Mouse (Mus musculus) midbrain, embryonic 12.5 days (tissue): ENCODE measurements around the gene Tha1. TPM values are rescaled to one million over a fixed set of nuclear protein-coding genes. Genes with fewer than 3 reads are reported as not detected.

ENCODE experiments used
- ATAC-seq: fragments of 200-750 bp; cut with Nextera tagmentation; 2 replicates; pipeline ENCODE4 v1.8.0; 2017; ENCODE audit warnings: low read depth, moderate TSS enrichment, moderate library complexity; ENCODE audit not compliant: low FRiP score
- H3K27ac ChIP-seq: fragments of 300-500 bp; sonication (generic); replicated peaks from 2 replicates; pipeline ENCODE4 v1.5.1; 2016; ENCODE audit warnings: mild to moderate bottlenecking
- H3K27me3 ChIP-seq: fragments of 300-500 bp; sonication (generic); 2 replicates; pipeline ENCODE4 v1.6.1; 2016; ENCODE audit warnings: mild to moderate bottlenecking
- H3K36me3 ChIP-seq: fragments of 300-500 bp; sonication (generic); 2 replicates; pipeline ENCODE4 v1.6.1; 2016
- H3K4me1 ChIP-seq: fragments of 300-500 bp; sonication (generic); 2 replicates; pipeline ENCODE4 v1.6.1; 2016
- H3K4me2 ChIP-seq: fragments of 300-500 bp; sonication (generic); replicated peaks from 2 replicates; pipeline ENCODE4 v1.6.1; 2016; ENCODE audit warnings: mild to moderate bottlenecking, moderate library complexity
- H3K4me3 ChIP-seq: fragments of 300-500 bp; sonication (generic); 2 replicates; pipeline ENCODE4 v1.5.1; 2016; ENCODE audit warnings: mild to moderate bottlenecking
- H3K9ac ChIP-seq: fragments of 300-500 bp; sonication (generic); replicated peaks from 2 replicates; pipeline ENCODE4 v1.6.1; 2016; ENCODE audit warnings: mild to moderate bottlenecking, moderate library complexity
- H3K9me3 ChIP-seq: fragments of 300-500 bp; sonication (generic); 2 replicates; pipeline ENCODE4 v1.6.1; 2016; ENCODE audit warnings: mild to moderate bottlenecking
- WGBS: fragments of 180-500 bp; shearing (Covaris S2); methylation state at CpG from one replicate; pipeline ENCODE4 v1.1.7; 2016; 5-methylcytosine and 5-hydroxymethylcytosine counted together
- polyA plus RNA-seq: library from polyadenylated mRNA; unstranded; fragments of >200 nt; fragmentation: Nextera tagmentation; extraction: Ambion mirVana; gene quantifications from 2 replicates; pipeline ENCODE4 v1.2.1, GENCODE M21; 2016

Gene Tha1
- polyA plus RNA-seq, 1 experiment from 2014 or later: 3.1 TPM

GRCm38 (mm10) chr11:117819095-117819494 is 54.2 kb downstream of the Tha1 start:
- Histone ChIP-seq H3K4me2 (no peak overlapping the region), H3K4me3 (no peak overlapping the region), H3K9ac (no peak overlapping the region), H3K4me1 (peaks cover 14% of the 10 kb centered on the region), H3K9me3 (no peaks in the 10 kb centered on the region), H3K36me3 (peaks cover 70% of the 10 kb centered on the region), H3K27ac (no peak overlapping the region), H3K27me3 (no peaks in the 10 kb centered on the region)
- ATAC-seq: no peak
- 76% methylated on average over 8 of the region's 8 CpGs for WGBS

Other genes with a start within 250 kb of the Tha1 start
- 24.3 and 26.4 TPM in 2 replicates for gene Tnrc6c, start 219.2 kb downstream of the Tha1 start, polyA plus RNA-seq
- gene Tmc8, start 91.4 kb downstream of the Tha1 start, polyA plus RNA-seq: 0.37 and 0.92 TPM in 2 replicates
- 6.5 and 6.6 TPM in 2 replicates for gene Tmc6, start 91.3 kb downstream of the Tha1 start, polyA plus RNA-seq
- gene 6030468B19Rik, start 75.8 kb downstream of the Tha1 start, polyA plus RNA-seq: 0.28 TPM in 1 of 2 replicates, not detected in the other
- 0.56 TPM in 1 of 2 replicates, not detected in the other for gene Gm20708, start 63.8 kb downstream of the Tha1 start, polyA plus RNA-seq
- 26.2 and 27.0 TPM in 2 replicates for gene Syngr2, start 63.8 kb downstream of the Tha1 start, polyA plus RNA-seq
- 4.4 and 4.7 TPM in 2 replicates for gene Afmid, start 47.6 kb downstream of the Tha1 start, polyA plus RNA-seq
- gene Tk1, start 47.4 kb downstream of the Tha1 start, polyA plus RNA-seq: 69.5 and 70.9 TPM in 2 replicates
- gene Birc5, start 24.2 kb downstream of the Tha1 start, polyA plus RNA-seq: 228 and 237 TPM in 2 replicates
- gene Tmem235, start 12.7 kb downstream of the Tha1 start, polyA plus RNA-seq: not detected in 2 replicates
- 10.7 and 13.2 TPM in 2 replicates for gene Socs3, start 96.6 kb upstream of the Tha1 start, polyA plus RNA-seq
- 47.5 and 48.9 TPM in 2 replicates for gene Pgs1, start 112.8 kb upstream of the Tha1 start, polyA plus RNA-seq